Mouse (Mus musculus) liver, embryonic 16.5 days (tissue): Measurements from ENCODE around the gene Dnaja3. TPM values are rescaled to one million over a fixed set of nuclear protein-coding genes. Genes with fewer than 3 reads are reported as not detected.

Source experiments
- ATAC-seq: fragments of 200-750 bp; cut with Nextera tagmentation; 2 replicates; pipeline ENCODE4 v1.8.0; 2017; ENCODE audit warnings: low read depth, mild to moderate bottlenecking, moderate number of reproducible peaks, moderate library complexity
- H3K27ac ChIP-seq: fragments of 300-500 bp; sonication (generic); 2 replicates; pipeline ENCODE4 v1.5.1; 2014; ENCODE audit warnings: mild to moderate bottlenecking, low read length
- H3K27me3 ChIP-seq: fragments of 300-500 bp; sonication (generic); 2 replicates; pipeline ENCODE4 v1.6.1; 2014; ENCODE audit warnings: low read depth, low read length, mixed read lengths; ENCODE audit not compliant: control insufficient read depth, insufficient read depth
- H3K36me3 ChIP-seq: fragments of 300-500 bp; sonication (generic); 2 replicates; pipeline ENCODE4 v1.6.1; 2014; ENCODE audit warnings: mild to moderate bottlenecking; ENCODE audit not compliant: control insufficient read depth, insufficient read depth
- H3K4me1 ChIP-seq: fragments of 300-500 bp; sonication (generic); 2 replicates; pipeline ENCODE4 v1.6.1; 2014; ENCODE audit warnings: low read depth, low read length, mixed read lengths; ENCODE audit not compliant: control insufficient read depth
- H3K4me2 ChIP-seq: fragments of 300-500 bp; sonication (generic); 2 replicates; pipeline ENCODE4 v1.6.1; 2014; ENCODE audit warnings: low read depth, low read length, mixed read lengths
- H3K4me3 ChIP-seq: fragments of 300-500 bp; sonication (generic); 2 replicates; pipeline ENCODE4 v1.5.1; 2014; ENCODE audit warnings: low read depth, mild to moderate bottlenecking, low read length
- H3K9ac ChIP-seq: fragments of 300-500 bp; sonication (generic); 2 replicates; pipeline ENCODE4 v1.6.1; 2014; ENCODE audit warnings: low read depth, low read length
- H3K9me3 ChIP-seq: fragments of 300-500 bp; sonication (generic); replicated peaks from 2 replicates; pipeline ENCODE4 v1.6.1; 2016; ENCODE audit warnings: low read length; ENCODE audit not compliant: control insufficient read depth
- WGBS: fragments of 180-500 bp; shearing (Covaris S2); extraction: QIAGEN DNeasy Blood & Tissue Kit; methylation state at CpG from one replicate; pipeline ENCODE4 v1.1.7; 2014; ENCODE audit not compliant: insufficient replicate concordance; 5-methylcytosine and 5-hydroxymethylcytosine counted together
- polyA plus RNA-seq: library from polyadenylated mRNA; unstranded; fragments of >200 nt; fragmentation: Nextera tagmentation; extraction: Ambion mirVana; gene quantifications from 2 replicates; pipeline ENCODE4 v1.2.1, GENCODE M21; 2015

Gene Dnaja3
- polyA plus RNA-seq, 1 experiment from 2014 or later = 46.5 TPM

GRCm38 (mm10) chr16:4646831-4647230 lies 7.0 kb downstream of the Dnaja3 start:
- H3K36me3 ChIP-seq = no peaks in the 10 kb centered on the region; the same call in 1 of the 2 replicates
- peaks cover 4% of the 10 kb centered on the region for H3K4me1 ChIP-seq
- H3K9me3 ChIP-seq = no peaks in the 10 kb centered on the region
- no peak overlapping the region for H3K9ac ChIP-seq
- WGBS = 74% methylated on average over 4 of the region's 4 CpGs
- H3K4me2 ChIP-seq = no peak overlapping the region
- ATAC-seq = no peak
- no peak overlapping the region for H3K4me3 ChIP-seq
- H3K27me3 ChIP-seq = no peaks in the 10 kb centered on the region
- H3K27ac ChIP-seq = no peak overlapping the region

- Histone ChIP-seq H3K9ac (no peak overlapping the region), H3K36me3 (no peaks in the 10 kb centered on the region; the same call in 1 of the 2 replicates), H3K9me3 (no peaks in the 10 kb centered on the region), H3K4me3 (no peak overlapping the region), H3K27me3 (no peaks in the 10 kb centered on the region), H3K4me2 (no peak overlapping the region), H3K27ac (no peak overlapping the region), H3K4me1 (peaks cover 2% of the 10 kb centered on the region; the same call in 1 of the 2 replicates)
- WGBS = 75% methylated on average over 13 of the region's 13 CpGs
- ATAC-seq = no peak
Observed at GRCm38 (mm10) chr16:4647651-4648141, 7.9 kb downstream of the Dnaja3 start.

GRCm38 (mm10) chr16:4648416-4649023 lies 8.7 kb downstream of the Dnaja3 start:
- Histone ChIP-seq H3K9ac (no peak overlapping the region), H3K27ac (no peak overlapping the region), H3K4me2 (no peak overlapping the region), H3K9me3 (no peaks in the 10 kb centered on the region), H3K27me3 (no peaks in the 10 kb centered on the region), H3K4me1 (peaks cover 2% of the 10 kb centered on the region; the same call in 1 of the 2 replicates), H3K4me3 (no peak overlapping the region), H3K36me3 (no peaks in the 10 kb centered on the region; the same call in 1 of the 2 replicates)
- ATAC-seq = no peak
- WGBS = 89% methylated on average over 28 of the region's 28 CpGs

DNA sequence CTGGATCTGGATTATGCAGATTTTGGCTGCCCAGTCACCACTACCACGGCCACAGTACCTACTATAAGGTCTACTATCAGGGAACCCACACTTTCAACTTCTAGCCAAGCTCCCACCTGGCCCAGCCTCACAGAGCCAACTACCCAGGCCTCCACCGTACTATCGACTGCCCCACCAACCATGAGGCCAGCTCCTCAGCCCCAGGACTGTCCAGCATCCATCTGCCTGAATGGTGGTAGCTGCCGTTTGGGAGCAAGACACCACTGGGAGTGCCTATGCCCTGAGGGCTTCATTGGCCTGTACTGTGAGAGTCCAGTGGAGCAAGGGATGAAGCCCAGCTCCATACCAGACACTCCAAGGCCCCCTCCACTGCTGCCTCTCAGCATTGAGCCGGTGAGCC lies 9.4 kb downstream of the Dnaja3 start:
- no peak for ATAC-seq
- Histone ChIP-seq H3K9me3 (no peaks in the 10 kb centered on the region), H3K4me1 (peaks cover 2% of the 10 kb centered on the region; the same call in 1 of the 2 replicates), H3K4me3 (no peak overlapping the region), H3K36me3 (no peaks in the 10 kb centered on the region; the same call in 1 of the 2 replicates), H3K9ac (no peak overlapping the region), H3K27me3 (no peaks in the 10 kb centered on the region), H3K27ac (no peak overlapping the region), H3K4me2 (no peak overlapping the region)
- WGBS = 85% methylated on average over 5 of the region's 5 CpGs

GRCm38 (mm10) chr16:4649692-4650091 lies 9.9 kb downstream of the Dnaja3 start:
- H3K4me3 ChIP-seq = no peak overlapping the region
- no peak overlapping the region for H3K9ac ChIP-seq
- H3K4me1 ChIP-seq = peaks cover 2% of the 10 kb centered on the region; the same call in 1 of the 2 replicates
- no peaks in the 10 kb centered on the region for H3K9me3 ChIP-seq
- H3K36me3 ChIP-seq = no peaks in the 10 kb centered on the region; the same call in 1 of the 2 replicates
- 72% methylated on average over 11 of the region's 11 CpGs for WGBS
- H3K4me2 ChIP-seq = no peak overlapping the region
- no peak overlapping the region for H3K27ac ChIP-seq
- ATAC-seq = no peak
- H3K27me3 ChIP-seq = no peaks in the 10 kb centered on the region

DNA sequence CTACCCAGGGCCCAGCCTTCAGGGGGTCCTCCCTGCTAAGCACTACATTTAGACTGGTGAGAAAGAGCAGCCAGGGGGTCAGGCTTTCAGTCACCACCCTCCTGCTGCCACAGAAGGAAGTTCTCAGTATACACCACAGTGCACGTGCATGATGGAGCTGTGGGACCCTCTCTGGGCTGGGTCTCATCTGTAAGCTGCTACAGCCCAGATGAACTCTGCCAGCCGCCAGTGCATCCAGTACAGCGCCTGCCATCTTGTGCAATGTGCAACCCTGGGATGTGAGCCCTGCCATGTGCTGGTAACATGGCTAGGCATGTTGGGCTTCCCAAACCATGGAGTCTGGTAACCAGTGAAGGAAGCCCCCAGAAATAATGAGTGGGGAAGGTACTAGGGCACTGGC lies 10.4 kb downstream of the Dnaja3 start:
- no peak for ATAC-seq
- no peaks in the 10 kb centered on the region; the same call in 1 of the 2 replicates for H3K36me3 ChIP-seq
- H3K27me3 ChIP-seq = no peaks in the 10 kb centered on the region
- H3K9ac ChIP-seq = no peak overlapping the region
- no peak overlapping the region for H3K27ac ChIP-seq
- H3K4me1 ChIP-seq = peaks cover 6% of the 10 kb centered on the region; the same call in 1 of the 2 replicates
- 72% methylated on average over 3 of the region's 3 CpGs for WGBS
- H3K9me3 ChIP-seq = no peaks in the 10 kb centered on the region
- no peak overlapping the region for H3K4me2 ChIP-seq
- H3K4me3 ChIP-seq = no peak overlapping the region

GRCm38 (mm10) chr16:4651081-4651480 lies 11.3 kb downstream of the Dnaja3 start:
- Histone ChIP-seq H3K27ac (no peak overlapping the region), H3K36me3 (no peaks in the 10 kb centered on the region; the same call in 1 of the 2 replicates), H3K9ac (no peak overlapping the region), H3K4me1 (peaks cover 8% of the 10 kb centered on the region; the same call in 1 of the 2 replicates), H3K4me2 (no peak overlapping the region), H3K4me3 (no peak overlapping the region), H3K27me3 (no peaks in the 10 kb centered on the region), H3K9me3 (no peaks in the 10 kb centered on the region)
- 74% methylated on average over 1 of the region's 1 CpGs for WGBS
- ATAC-seq = no peak

- no peak overlapping the region for H3K27ac ChIP-seq
Observed at GRCm38 (mm10) chr16:4651624-4652023, 11.8 kb downstream of the Dnaja3 start.

GRCm38 (mm10) chr16:4652707-4653416 lies 13.1 kb downstream of the Dnaja3 start:
- peaks cover 8% of the 10 kb centered on the region; the same call in 1 of the 2 replicates for H3K4me1 ChIP-seq
- H3K4me3 ChIP-seq = no peak overlapping the region
- H3K9me3 ChIP-seq = no peaks in the 10 kb centered on the region
- no peaks in the 10 kb centered on the region; the same call in 1 of the 2 replicates for H3K36me3 ChIP-seq
- no peak overlapping the region for H3K9ac ChIP-seq
- ATAC-seq = no peak
- no peak overlapping the region for H3K4me2 ChIP-seq
- H3K27me3 ChIP-seq = no peaks in the 10 kb centered on the region
- H3K27ac ChIP-seq = no peak overlapping the region
- 63% methylated on average over 4 of the region's 4 CpGs for WGBS

More at GRCm38 (mm10) chr16:4651624-4652023, 11.8 kb downstream of the Dnaja3 start:
- Histone ChIP-seq H3K36me3 (no peaks in the 10 kb centered on the region; the same call in 1 of the 2 replicates), H3K4me1 (peaks cover 8% of the 10 kb centered on the region; the same call in 1 of the 2 replicates), H3K9ac (no peak overlapping the region), H3K27me3 (no peaks in the 10 kb centered on the region), H3K4me3 (no peak overlapping the region), H3K4me2 (no peak overlapping the region), H3K9me3 (no peaks in the 10 kb centered on the region)
- no peak for ATAC-seq
- WGBS = 74% methylated on average over 7 of the region's 7 CpGs
